Mouse (Mus musculus) neural tube, embryonic 14.5 days (tissue): ENCODE results near the gene M6pr. TPM values are rescaled to one million over a fixed set of nuclear protein-coding genes. Genes with fewer than 3 reads are reported as not detected.
"Not testable (repeated sequence)": the region's sequence is repeated elsewhere in the genome, so short reads cannot be mapped to it uniquely, and the experiment has no call there.

ENCODE experiments used
- ATAC-seq: fragments of 200-750 bp; cut with Nextera tagmentation; 2 replicates; pipeline ENCODE4 v1.8.0; 2017; ENCODE audit warnings: low read depth, mild to moderate bottlenecking, moderate TSS enrichment, moderate library complexity
- H3K27ac ChIP-seq: fragments of 300-500 bp; sonication (generic); 2 replicates; pipeline ENCODE4 v1.5.1; 2014; ENCODE audit warnings: low read depth, mild to moderate bottlenecking, control low read depth, low read length, moderate library complexity, mixed read lengths
- H3K27me3 ChIP-seq: fragments of 300-500 bp; sonication (generic); 2 replicates; pipeline ENCODE4 v1.6.1; 2014; ENCODE audit warnings: low read length; ENCODE audit not compliant: control insufficient read depth, insufficient read depth
- H3K36me3 ChIP-seq: fragments of 300-500 bp; sonication (generic); 2 replicates; pipeline ENCODE4 v1.6.1; 2014; ENCODE audit warnings: low read length, mixed read lengths; ENCODE audit not compliant: control insufficient read depth, insufficient read depth
- H3K4me1 ChIP-seq: fragments of 300-500 bp; sonication (generic); 2 replicates; pipeline ENCODE4 v1.6.1; 2014; ENCODE audit warnings: low read length; ENCODE audit not compliant: control insufficient read depth, insufficient read depth
- H3K4me2 ChIP-seq: fragments of 300-500 bp; sonication (generic); 2 replicates; pipeline ENCODE4 v1.6.1; 2014; ENCODE audit warnings: mild to moderate bottlenecking, low read depth, low read length, control low read depth
- H3K4me3 ChIP-seq: fragments of 300-500 bp; sonication (generic); 2 replicates; pipeline ENCODE4 v1.5.1; 2014; ENCODE audit warnings: low read depth, low read length, control low read depth, mixed read lengths
- H3K9ac ChIP-seq: fragments of 300-500 bp; sonication (generic); replicated peaks from 2 replicates; pipeline ENCODE4 v1.6.1; 2014; ENCODE audit warnings: low read depth, mild to moderate bottlenecking, control low read depth, low read length, mixed read lengths
- H3K9me3 ChIP-seq: fragments of 300-500 bp; sonication (generic); 2 replicates; pipeline ENCODE4 v1.6.1; 2016; ENCODE audit warnings: low read length; ENCODE audit not compliant: control insufficient read depth
- WGBS: fragments of 180-500 bp; shearing (Covaris S2); extraction: QIAGEN DNeasy Blood & Tissue Kit; methylation state at CpG from one replicate; pipeline ENCODE4 v1.1.7; 2014; 5-methylcytosine and 5-hydroxymethylcytosine counted together
- polyA plus RNA-seq: library from polyadenylated mRNA; unstranded; fragments of >200 nt; fragmentation: Nextera tagmentation; extraction: Ambion mirVana; gene quantifications from 2 replicates; pipeline ENCODE4 v1.2.1, GENCODE M21; 2014

The M6pr gene
- polyA plus RNA-seq, 1 experiment from 2014 or later = 46.1 TPM

GRCm38 (mm10) chr6:122343719-122344118 is 35.2 kb downstream of the M6pr start:
- no peaks in the 10 kb centered on the region for H3K36me3 ChIP-seq
- 72% methylated on average over 10 of the region's 10 CpGs for WGBS
- H3K27me3 ChIP-seq = no peaks in the 10 kb centered on the region
- H3K4me2 ChIP-seq = no peak overlapping the region
- H3K9me3 ChIP-seq = no peaks in the 10 kb centered on the region
- H3K4me1 ChIP-seq = peaks cover 3% of the 10 kb centered on the region; the same call in 1 of the 2 replicates
- ATAC-seq = no peak
- H3K27ac ChIP-seq = no peak overlapping the region
- H3K4me3 ChIP-seq = no peak overlapping the region
- H3K9ac ChIP-seq = no peak overlapping the region

- no peaks in the 10 kb centered on the region for H3K27me3 ChIP-seq
- H3K36me3 ChIP-seq = no peaks in the 10 kb centered on the region
- ATAC-seq = no peak
- no peak overlapping the region for H3K9ac ChIP-seq
- no peak overlapping the region for H3K4me2 ChIP-seq
- no peaks in the 10 kb centered on the region for H3K9me3 ChIP-seq
- 64% methylated on average over 9 of the region's 9 CpGs for WGBS
- no peak overlapping the region for H3K4me3 ChIP-seq
- no peak overlapping the region for H3K27ac ChIP-seq
- no peaks in the 10 kb centered on the region; the same call in 1 of the 2 replicates for H3K4me1 ChIP-seq
Observed at GRCm38 (mm10) chr6:122344386-122345116, 36.0 kb downstream of the M6pr start.

- H3K9me3 ChIP-seq = no peaks in the 10 kb centered on the region
- no peaks in the 10 kb centered on the region; the same call in 1 of the 2 replicates for H3K4me1 ChIP-seq
- 88% methylated on average over 6 of the region's 6 CpGs for WGBS
- no peak overlapping the region for H3K4me2 ChIP-seq
- no peak overlapping the region for H3K4me3 ChIP-seq
- no peak for ATAC-seq
- H3K9ac ChIP-seq = no peak overlapping the region
- H3K27me3 ChIP-seq = no peaks in the 10 kb centered on the region
- H3K27ac ChIP-seq = no peak overlapping the region
- no peaks in the 10 kb centered on the region for H3K36me3 ChIP-seq
Observed at GRCm38 (mm10) chr6:122345731-122346130, 37.2 kb downstream of the M6pr start.

- WGBS = 90% methylated on average over 7 of the region's 7 CpGs
- Histone ChIP-seq H3K36me3 (no peaks in the 10 kb centered on the region), H3K9me3 (no peaks in the 10 kb centered on the region), H3K27me3 (no peaks in the 10 kb centered on the region), H3K4me1 (no peaks in the 10 kb centered on the region; the same call in 1 of the 2 replicates), H3K27ac (no peak overlapping the region), H3K9ac (no peak overlapping the region), H3K4me3 (no peak overlapping the region), H3K4me2 (no peak overlapping the region)
- ATAC-seq = no peak
Observed at GRCm38 (mm10) chr6:122346399-122346798, 37.9 kb downstream of the M6pr start.

GRCm38 (mm10) chr6:122347326-122347725 is 38.8 kb downstream of the M6pr start:
- not testable (repeated sequence) for H3K4me3 ChIP-seq, H3K36me3 ChIP-seq, H3K9ac ChIP-seq, H3K27me3 ChIP-seq, H3K4me2 ChIP-seq, H3K27ac ChIP-seq, H3K9me3 ChIP-seq, ATAC-seq, H3K4me1 ChIP-seq
- 72% methylated on average over 1 of the region's 1 CpGs for WGBS

GRCm38 (mm10) chr6:122355909-122356308 is 47.4 kb downstream of the M6pr start:
- ATAC-seq = no peak
- Histone ChIP-seq H3K4me3 (no peak overlapping the region), H3K27me3 (no peaks in the 10 kb centered on the region), H3K4me1 (no peaks in the 10 kb centered on the region), H3K9me3 (no peaks in the 10 kb centered on the region), H3K9ac (no peak overlapping the region), H3K36me3 (no peaks in the 10 kb centered on the region), H3K4me2 (no peak overlapping the region), H3K27ac (no peak overlapping the region)
- WGBS = 63% methylated on average over 9 of the region's 9 CpGs

- H3K4me1 ChIP-seq = no peaks in the 10 kb centered on the region
- H3K27me3 ChIP-seq = no peaks in the 10 kb centered on the region
- H3K36me3 ChIP-seq = no peaks in the 10 kb centered on the region
- H3K4me3 ChIP-seq = no peak overlapping the region
- H3K27ac ChIP-seq = no peak overlapping the region
- no peak for ATAC-seq
- WGBS = 100% methylated on average over 1 of the region's 1 CpGs
- no peaks in the 10 kb centered on the region for H3K9me3 ChIP-seq
- H3K9ac ChIP-seq = no peak overlapping the region
- H3K4me2 ChIP-seq = no peak overlapping the region
Observed at GRCm38 (mm10) chr6:122357089-122357488, 48.6 kb downstream of the M6pr start.

- H3K4me3 ChIP-seq = no peak overlapping the region
- no peak overlapping the region for H3K27ac ChIP-seq
- H3K9me3 ChIP-seq = no peaks in the 10 kb centered on the region
- H3K9ac ChIP-seq = no peak overlapping the region
- no peak for ATAC-seq
- H3K36me3 ChIP-seq = no peaks in the 10 kb centered on the region
- H3K4me2 ChIP-seq = no peak overlapping the region
- H3K4me1 ChIP-seq = no peaks in the 10 kb centered on the region
- H3K27me3 ChIP-seq = no peaks in the 10 kb centered on the region
- WGBS = 59% methylated on average over 3 of the region's 3 CpGs
Observed at GRCm38 (mm10) chr6:122365706-122366105, 57.2 kb downstream of the M6pr start.

GRCm38 (mm10) chr6:122366287-122366686 is 57.8 kb downstream of the M6pr start:
- Histone ChIP-seq H3K4me3 (no peak overlapping the region), H3K27ac (no peak overlapping the region), H3K9ac (no peak overlapping the region), H3K36me3 (no peaks in the 10 kb centered on the region), H3K4me1 (no peaks in the 10 kb centered on the region), H3K27me3 (no peaks in the 10 kb centered on the region), H3K4me2 (no peak overlapping the region), H3K9me3 (no peaks in the 10 kb centered on the region)
- ATAC-seq = no peak
- WGBS = 41% methylated on average over 2 of the region's 2 CpGs
